Mouse (Mus musculus): Measurements from ENCODE around the gene Nek4.

Nek4 gene

DNA sequence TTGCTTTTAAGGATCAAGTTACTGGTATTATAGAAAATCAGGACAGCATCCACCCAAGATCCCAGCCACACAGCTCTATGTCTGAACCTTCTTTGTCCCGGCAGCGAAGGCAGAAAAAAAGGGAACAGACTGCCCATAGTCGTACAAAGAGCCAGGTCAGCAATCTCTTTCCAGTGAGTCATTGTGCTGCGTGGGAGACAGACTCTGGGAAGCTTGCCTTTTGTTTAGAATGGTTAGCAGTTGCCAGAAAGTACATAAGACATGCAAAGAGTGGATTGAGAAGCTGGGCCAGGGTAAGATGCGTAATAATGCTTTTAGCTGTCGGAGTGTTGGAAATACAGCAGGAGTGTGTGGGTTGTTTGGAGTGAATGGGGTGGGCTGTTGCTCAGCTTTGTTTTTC lies 23.0 kb downstream of the Nek4 start:
- no peak for DNase-seq

- DNase-seq: no peak
Observed at GRCm38 (mm10) chr14:30976222-30976621, 25.0 kb downstream of the Nek4 start.

DNA sequence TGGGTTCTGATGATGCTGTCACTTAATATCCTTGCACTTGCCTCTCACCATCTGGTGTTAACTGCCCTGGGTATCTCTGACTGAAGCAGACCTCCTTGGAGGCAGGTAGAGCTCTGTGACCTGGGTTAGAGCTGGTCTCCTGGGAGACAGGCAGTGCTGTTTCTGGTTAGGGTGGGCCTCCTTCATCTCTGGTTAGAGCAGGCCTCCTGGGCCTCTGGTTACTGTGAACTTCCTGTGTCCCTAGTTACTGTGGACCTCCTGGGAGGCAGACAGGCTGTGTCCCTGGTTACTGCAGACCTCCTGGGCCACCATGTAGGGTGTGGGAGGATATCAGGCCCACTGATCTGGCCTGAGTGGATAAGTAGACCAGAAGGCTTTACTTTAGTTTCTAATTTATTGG lies 45.2 kb downstream of the Nek4 start:
- DNase-seq: no peak

DNA sequence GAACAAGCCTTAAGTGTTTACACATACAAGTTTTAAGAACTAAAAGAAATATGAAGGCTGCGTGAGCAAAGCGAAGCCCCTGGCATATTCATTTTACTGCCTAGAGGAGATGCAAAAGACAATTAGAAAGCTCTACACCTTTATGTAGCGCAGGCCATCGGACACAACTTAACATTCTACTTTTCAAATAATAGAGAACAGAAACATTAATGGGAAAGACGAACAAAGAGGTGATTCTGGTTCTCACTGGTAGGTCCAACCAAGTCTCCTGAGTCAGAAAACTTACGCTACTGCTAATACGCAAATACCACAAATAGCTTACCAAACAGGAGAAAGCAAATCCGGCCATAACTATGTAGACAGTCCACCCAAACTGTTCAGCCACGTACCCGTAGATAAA lies 49.2 kb downstream of the Nek4 start:
- DNase-seq: no peak

GRCm38 (mm10) chr14:31000816-31001306 lies 49.7 kb downstream of the Nek4 start:
- DNase-seq: no peak

- DNase-seq: peak; percentile 91 to 93
Observed at GRCm38 (mm10) chr14:31001307-31002205, 50.4 kb downstream of the Nek4 start, which contains the start of the genes Glt8d1 and Spcs1. Glt8d1 (plus strand) TSS chr14:31001400. Spcs1 (minus strand) TSS chr14:31001672.

DNA sequence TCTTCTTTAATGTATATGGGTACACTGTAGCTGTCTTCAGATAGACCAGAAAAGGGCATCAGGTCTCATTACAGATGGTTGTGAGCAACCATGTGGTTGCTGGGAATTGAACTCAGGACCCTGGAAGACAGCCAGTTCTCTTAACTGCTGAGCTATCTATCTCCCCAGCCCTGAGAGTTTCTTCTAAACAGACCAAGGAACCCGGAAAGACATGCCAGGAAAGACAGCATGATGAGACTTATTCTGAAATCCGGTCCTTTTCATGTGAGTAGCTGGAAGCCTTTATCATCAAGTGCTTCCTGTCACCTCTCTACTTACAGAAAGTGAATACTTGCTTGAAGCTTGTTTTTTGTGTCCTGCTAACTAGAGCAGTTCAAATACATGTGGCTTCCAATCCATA lies 53.4 kb downstream of the Nek4 start:
- no peak for DNase-seq

DNA sequence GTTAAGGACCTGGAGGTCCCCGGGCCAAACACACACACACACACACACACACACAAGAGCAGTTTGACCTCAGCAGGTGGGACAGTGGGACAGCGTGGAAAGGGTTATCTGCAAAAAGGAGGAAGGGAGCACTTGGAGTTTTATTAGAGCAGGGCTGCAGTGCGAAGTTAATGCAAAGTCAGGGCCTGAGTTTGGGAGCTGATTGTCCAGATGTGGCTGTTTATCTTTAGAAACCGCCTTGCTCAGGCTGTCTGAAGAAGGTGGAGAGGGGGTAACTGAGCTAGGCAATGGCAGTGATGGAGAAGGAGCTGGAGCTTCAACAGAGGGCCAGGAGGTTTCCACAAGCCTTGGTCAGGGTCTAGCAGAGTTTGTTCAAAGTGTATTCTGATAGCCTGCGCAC lies 55.6 kb downstream of the Nek4 start:
- no peak for DNase-seq

DNA sequence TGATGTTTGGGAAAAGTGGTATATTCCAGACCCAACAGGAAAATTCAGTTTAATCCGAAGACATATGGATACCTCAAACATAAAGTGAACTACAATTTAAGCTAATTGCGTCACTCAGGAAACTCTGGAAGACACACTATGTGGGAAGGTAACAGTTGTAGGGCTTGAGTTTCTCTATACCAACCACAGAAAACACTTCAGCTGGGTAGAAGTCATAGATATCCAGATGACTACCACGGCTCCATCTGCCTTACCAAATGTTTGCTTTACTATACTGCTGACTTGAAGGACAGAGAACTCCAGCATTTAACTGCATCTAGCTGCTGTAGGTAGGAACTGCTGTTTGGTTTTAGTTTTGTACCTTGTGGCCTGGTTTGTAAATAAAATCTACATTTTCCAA lies 60.4 kb downstream of the Nek4 start:
- no peak for DNase-seq

GRCm38 (mm10) chr14:31013928-31014327 lies 62.8 kb downstream of the Nek4 start:
- no peak for DNase-seq

DNA sequence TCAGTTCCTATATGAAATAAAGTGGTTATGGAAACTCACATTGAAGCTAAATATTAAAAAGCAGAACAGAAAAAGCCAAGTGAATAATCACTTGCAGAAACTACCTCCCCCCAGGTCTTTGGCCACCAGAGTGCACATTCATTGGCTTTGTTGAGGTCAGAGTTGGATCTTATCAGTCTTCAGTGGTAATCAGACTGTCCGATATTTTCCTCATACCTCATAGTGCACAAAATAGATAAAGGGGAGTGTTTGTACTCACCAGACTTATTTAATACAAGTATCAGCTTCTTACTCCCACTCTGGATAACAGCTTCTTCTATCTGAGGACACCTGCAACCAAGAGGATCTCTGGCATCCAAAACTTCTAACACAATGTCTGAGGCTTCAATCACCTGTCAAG lies 64.9 kb downstream of the Nek4 start:
- no peak for DNase-seq

- peak in 1 of 2 experiments; percentile 27 for DNase-seq
Observed at GRCm38 (mm10) chr14:31017854-31018253, 66.7 kb downstream of the Nek4 start.

DNA sequence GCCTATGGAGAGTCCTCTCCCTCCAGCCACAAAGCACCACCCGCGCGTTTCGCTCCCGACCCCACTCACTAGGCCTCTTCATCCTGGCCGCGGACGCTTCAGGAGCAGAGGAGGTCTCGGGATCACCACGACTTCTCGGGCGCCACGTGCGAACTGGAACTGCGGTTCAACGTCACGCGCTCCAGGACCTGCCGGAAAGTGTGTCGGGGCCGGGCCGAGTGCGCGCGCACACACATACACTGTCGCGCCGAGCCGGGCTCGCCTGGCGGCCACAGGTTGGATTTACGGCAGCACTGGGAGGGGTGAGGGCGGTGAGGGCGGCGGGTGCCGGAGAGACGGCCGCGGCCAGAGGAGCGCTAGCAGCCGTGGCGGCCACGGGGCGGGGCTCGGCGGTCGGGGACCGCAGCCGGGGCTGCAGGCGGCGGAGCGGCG lies 67.7 kb downstream of the Nek4 start, which contains the start of the genes Pbrm1 and Gnl3:
Gene Pbrm1 (plus strand): TSS at position 279 of the 432 bp plus-strand sequence.
Gene Gnl3 (minus strand): TSS at position 293 of the 432 bp plus-strand sequence.
- peak; percentile 97 to 99 for DNase-seq

DNA sequence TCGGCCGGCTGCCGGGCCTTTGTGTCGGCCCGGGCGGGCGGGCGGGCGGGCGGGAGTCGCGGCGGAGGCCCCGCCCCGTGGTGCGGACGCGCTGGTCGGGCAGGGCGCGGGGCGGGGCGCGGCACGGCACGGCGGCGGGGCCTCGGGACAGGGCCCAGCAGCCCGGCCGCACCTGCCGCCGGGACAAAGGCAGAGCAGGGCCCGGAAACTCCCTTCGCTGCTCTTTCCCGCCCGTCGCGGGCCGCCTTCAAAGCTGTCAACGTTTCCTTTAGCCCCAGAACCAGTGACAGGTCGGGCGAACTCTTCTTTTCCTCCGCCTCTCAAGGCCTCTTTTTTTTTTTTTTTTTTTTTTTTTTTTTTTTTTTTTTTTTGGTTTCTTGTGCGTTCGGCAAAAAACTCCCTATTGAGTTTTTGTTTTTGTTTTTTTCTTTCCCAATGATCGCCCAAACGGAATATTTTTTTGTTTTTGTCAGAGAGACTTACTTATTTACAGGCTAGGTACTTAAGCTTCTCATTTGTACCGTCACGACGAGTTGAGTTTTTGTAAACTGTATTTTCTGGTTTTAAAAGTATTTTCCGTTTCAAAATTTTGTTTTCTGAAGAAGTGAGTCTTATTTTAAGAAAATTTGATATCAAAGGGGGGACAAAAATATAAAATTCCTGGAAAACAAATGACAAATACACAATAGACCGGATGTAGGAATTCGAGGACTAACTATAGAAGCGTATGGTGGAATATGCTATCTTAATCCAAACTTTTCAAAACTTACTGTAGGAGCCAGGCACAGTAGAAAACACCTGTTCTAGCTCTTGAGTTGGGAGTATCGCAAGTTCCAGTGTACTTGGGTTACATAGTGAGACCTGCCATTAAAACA lies 68.4 kb downstream of the Nek4 start:
- peak in 1 of 2 experiments; percentile 87 for DNase-seq

DNA sequence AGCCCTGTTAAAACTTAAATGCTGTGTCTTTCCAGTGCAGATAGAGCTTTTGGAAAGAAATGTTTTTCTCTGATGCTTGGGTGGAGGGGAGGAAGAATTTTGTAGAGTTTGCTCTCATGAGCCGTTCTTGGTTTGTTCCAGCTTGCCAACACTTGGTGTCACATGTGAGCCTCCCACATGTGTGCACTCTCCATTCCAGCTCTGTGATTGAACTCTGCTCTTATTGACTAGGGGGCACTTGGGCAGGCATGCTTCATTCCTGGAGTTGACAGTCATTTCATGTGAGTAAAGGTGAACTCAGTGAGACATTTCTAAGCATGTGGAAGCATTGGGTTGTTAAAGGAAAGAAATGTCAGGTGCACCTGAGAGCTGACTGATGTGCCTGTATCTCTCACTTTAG lies 71.4 kb downstream of the Nek4 start:
- no peak for DNase-seq

- peak; percentile 18 to 32 for DNase-seq
Observed at GRCm38 (mm10) chr14:31025785-31026184, 74.6 kb downstream of the Nek4 start.

Measured in cerebellum, postnatal 10 days (tissue).